Mouse (Mus musculus) olfactory bulb, adult 2 months (tissue): ENCODE measurements around the gene Adcy5.

Source experiments
- CTCF ChIP-seq: fragments of 200-500 bp; IDR thresholded peaks from 2 replicates; pipeline ENCODE4 v1.5.1; 2012; ENCODE audit warnings: low read depth, mild to moderate bottlenecking, low read length, moderate library complexity; ENCODE audit not compliant: insufficient read depth
- POLR2A ChIP-seq: fragments of 200-500 bp; IDR thresholded peaks from 2 replicates; pipeline ENCODE4 v1.6.1; 2012; ENCODE audit warnings: mild to moderate bottlenecking, low read depth, low read length, moderate library complexity; ENCODE audit not compliant: insufficient read depth

DNA sequence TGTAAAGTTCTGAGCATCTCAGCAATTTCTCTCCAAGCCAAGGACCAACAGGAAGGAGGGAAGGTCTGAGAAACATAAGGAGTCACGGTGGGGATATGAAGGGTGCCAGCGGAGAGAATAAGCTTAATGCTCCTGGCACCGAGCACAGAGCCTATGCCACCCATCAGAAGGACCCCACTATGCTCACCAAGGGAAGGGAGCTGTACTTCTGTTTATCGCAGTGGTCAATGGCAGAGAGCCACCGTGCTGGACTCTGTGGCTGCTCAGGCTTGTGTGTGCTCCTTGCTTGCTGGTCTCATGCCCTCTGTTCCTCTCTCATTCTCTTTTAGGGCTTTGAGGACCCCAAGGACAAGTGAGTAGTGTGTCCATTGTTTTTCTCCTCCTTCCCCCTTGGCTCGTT is 123.5 kb downstream of the Adcy5 start:
- no peak for TF ChIP-seq POLR2A
- no peak for TF ChIP-seq CTCF
